Mouse (Mus musculus): ENCODE measurements at regions not wholly inside any gene's neighbourhood (a gene's known extent, or its start where the extent isn't known, plus 50 kb on each side); places are given as distances from the start of the nearest gene placed in this dataset.

GRCm38 (mm10) chr17:64382894-64383293 lies 51.2 kb upstream of the Pja2 start:
- Histone ChIP-seq H3K4me2 (replicated peaks) (no peak overlapping the region), H3K27ac (no peak overlapping the region), H3K9me3 (replicated peaks) (no peaks in the 10 kb centered on the region), H3K36me3 (no peaks in the 10 kb centered on the region), H3K9ac (no peak overlapping the region), H3K4me3 (no peak overlapping the region), H3K27me3 (no peaks in the 10 kb centered on the region), H3K4me1 (no peaks in the 10 kb centered on the region)
- ATAC-seq (ENCODE audit: low FRiP score): no peak
- 85% methylated on average over 6 of the region's 6 CpGs for WGBS

- no peak for ATAC-seq (ENCODE audit: low FRiP score)
- 88% methylated on average over 11 of the region's 11 CpGs for WGBS
- H3K36me3 ChIP-seq: no peaks in the 10 kb centered on the region
- no peak overlapping the region for H3K9ac ChIP-seq
- H3K4me2 ChIP-seq (replicated peaks): no peak overlapping the region
- H3K9me3 ChIP-seq (replicated peaks): no peaks in the 10 kb centered on the region
- H3K27ac ChIP-seq: no peak overlapping the region
- no peaks in the 10 kb centered on the region for H3K27me3 ChIP-seq
- no peak overlapping the region for H3K4me3 ChIP-seq
- no peaks in the 10 kb centered on the region for H3K4me1 ChIP-seq
Measured at GRCm38 (mm10) chr17:64383600-64383999, 51.9 kb upstream of the Pja2 start.

GRCm38 (mm10) chr17:64390349-64390748 lies 58.6 kb upstream of the Pja2 start:
- H3K9ac ChIP-seq: no peak overlapping the region
- ATAC-seq (ENCODE audit: low FRiP score): no peak
- no peak overlapping the region for H3K27ac ChIP-seq
- no peaks in the 10 kb centered on the region for H3K36me3 ChIP-seq
- H3K4me2 ChIP-seq (replicated peaks): no peak overlapping the region
- H3K27me3 ChIP-seq: no peaks in the 10 kb centered on the region
- 76% methylated on average over 1 of the region's 1 CpGs for WGBS
- H3K4me3 ChIP-seq: no peak overlapping the region
- H3K4me1 ChIP-seq: no peaks in the 10 kb centered on the region
- no peaks in the 10 kb centered on the region for H3K9me3 ChIP-seq (replicated peaks)

GRCm38 (mm10) chr17:64397254-64397897 lies 65.7 kb upstream of the Pja2 start:
- 62% methylated on average over 12 of the region's 12 CpGs for WGBS
- no peak overlapping the region for H3K4me3 ChIP-seq
- no peaks in the 10 kb centered on the region for H3K4me1 ChIP-seq
- H3K9ac ChIP-seq: no peak overlapping the region
- no peak overlapping the region for H3K27ac ChIP-seq
- H3K4me2 ChIP-seq (replicated peaks): no peak overlapping the region
- no peaks in the 10 kb centered on the region for H3K9me3 ChIP-seq (replicated peaks)
- no peaks in the 10 kb centered on the region for H3K36me3 ChIP-seq
- H3K27me3 ChIP-seq: no peaks in the 10 kb centered on the region
- ATAC-seq (ENCODE audit: low FRiP score): no peak

- Histone ChIP-seq H3K36me3 (no peaks in the 10 kb centered on the region), H3K9me3 (replicated peaks) (no peaks in the 10 kb centered on the region)
- WGBS: 83% methylated on average over 9 of the region's 9 CpGs
Measured at GRCm38 (mm10) chr17:64398114-64398692, 66.5 kb upstream of the Pja2 start.

GRCm38 (mm10) chr17:64398708-64399107 lies 67.0 kb upstream of the Pja2 start:
- Histone ChIP-seq H3K9me3 (replicated peaks) (no peaks in the 10 kb centered on the region), H3K4me3 (no peak overlapping the region)
- no peak for ATAC-seq (ENCODE audit: low FRiP score)

More at GRCm38 (mm10) chr17:64398114-64398692, 66.5 kb upstream of the Pja2 start:
- Histone ChIP-seq H3K27ac (no peak overlapping the region), H3K9ac (no peak overlapping the region), H3K4me2 (replicated peaks) (no peak overlapping the region), H3K4me1 (no peaks in the 10 kb centered on the region), H3K27me3 (no peaks in the 10 kb centered on the region), H3K4me3 (no peak overlapping the region)
- no peak for ATAC-seq (ENCODE audit: low FRiP score)

GRCm38 (mm10) chr17:64406742-64407254 lies 75.1 kb upstream of the Pja2 start:
- Histone ChIP-seq H3K36me3 (no peaks in the 10 kb centered on the region), H3K4me1 (no peaks in the 10 kb centered on the region), H3K27ac (no peak overlapping the region), H3K27me3 (no peaks in the 10 kb centered on the region), H3K4me2 (replicated peaks) (no peak overlapping the region), H3K4me3 (no peak overlapping the region), H3K9ac (no peak overlapping the region), H3K9me3 (replicated peaks) (no peaks in the 10 kb centered on the region)
- WGBS: 73% methylated on average over 5 of the region's 5 CpGs
- no peak for ATAC-seq (ENCODE audit: low FRiP score)

More at GRCm38 (mm10) chr17:64398708-64399107, 67.0 kb upstream of the Pja2 start:
- H3K27ac ChIP-seq: no peak overlapping the region
- H3K4me1 ChIP-seq: no peaks in the 10 kb centered on the region
- no peaks in the 10 kb centered on the region for H3K36me3 ChIP-seq
- H3K9ac ChIP-seq: no peak overlapping the region
- H3K4me2 ChIP-seq (replicated peaks): no peak overlapping the region
- WGBS: 81% methylated on average over 3 of the region's 3 CpGs
- H3K27me3 ChIP-seq: no peaks in the 10 kb centered on the region

- ATAC-seq (ENCODE audit: low FRiP score): no peak
- WGBS: 53% methylated on average over 13 of the region's 13 CpGs
Measured at GRCm38 (mm10) chr17:64407255-64408011, 75.7 kb upstream of the Pja2 start.

GRCm38 (mm10) chr17:64425811-64426210 lies 94.1 kb upstream of the Pja2 start:
- ATAC-seq (ENCODE audit: low FRiP score): no peak
- no peaks in the 10 kb centered on the region for H3K9me3 ChIP-seq (replicated peaks)
- H3K27ac ChIP-seq: no peak overlapping the region
- H3K4me2 ChIP-seq (replicated peaks): no peak overlapping the region
- no peaks in the 10 kb centered on the region for H3K4me1 ChIP-seq
- H3K36me3 ChIP-seq: no peaks in the 10 kb centered on the region
- WGBS: 83% methylated on average over 1 of the region's 1 CpGs
- no peaks in the 10 kb centered on the region for H3K27me3 ChIP-seq
- no peak overlapping the region for H3K9ac ChIP-seq
- H3K4me3 ChIP-seq: no peak overlapping the region

More at GRCm38 (mm10) chr17:64407255-64408011, 75.7 kb upstream of the Pja2 start:
- Histone ChIP-seq H3K4me1 (no peaks in the 10 kb centered on the region), H3K27ac (no peak overlapping the region), H3K27me3 (no peaks in the 10 kb centered on the region), H3K9me3 (replicated peaks) (no peaks in the 10 kb centered on the region), H3K4me2 (replicated peaks) (no peak overlapping the region), H3K36me3 (no peaks in the 10 kb centered on the region), H3K9ac (no peak overlapping the region), H3K4me3 (no peak overlapping the region)

GRCm38 (mm10) chr17:64426536-64426935 lies 94.8 kb upstream of the Pja2 start:
- H3K36me3 ChIP-seq: no peaks in the 10 kb centered on the region
- H3K27ac ChIP-seq: no peak overlapping the region
- no peak for ATAC-seq (ENCODE audit: low FRiP score)
- H3K4me2 ChIP-seq (replicated peaks): no peak overlapping the region
- no peaks in the 10 kb centered on the region for H3K9me3 ChIP-seq (replicated peaks)
- H3K4me3 ChIP-seq: no peak overlapping the region
- WGBS: 78% methylated on average over 5 of the region's 5 CpGs
- H3K27me3 ChIP-seq: no peaks in the 10 kb centered on the region
- no peaks in the 10 kb centered on the region for H3K4me1 ChIP-seq
- H3K9ac ChIP-seq: no peak overlapping the region

GRCm38 (mm10) chr17:64439571-64439970 lies 107.9 kb upstream of the Pja2 start:
- H3K36me3 ChIP-seq: no peaks in the 10 kb centered on the region
- H3K4me1 ChIP-seq: no peaks in the 10 kb centered on the region
- no peak overlapping the region for H3K4me3 ChIP-seq
- H3K9me3 ChIP-seq (replicated peaks): no peaks in the 10 kb centered on the region
- H3K27ac ChIP-seq: no peak overlapping the region
- no peak for ATAC-seq (ENCODE audit: low FRiP score)
- no peak overlapping the region for H3K9ac ChIP-seq
- H3K27me3 ChIP-seq: no peaks in the 10 kb centered on the region
- H3K4me2 ChIP-seq (replicated peaks): no peak overlapping the region
- WGBS: 80% methylated on average over 1 of the region's 1 CpGs

GRCm38 (mm10) chr17:64454736-64455135 lies 123.0 kb upstream of the Pja2 start:
- Histone ChIP-seq H3K9me3 (replicated peaks) (0 out of 2 replicates have a peak, but pooled peaks cover 8% of the 10 kb centered on the region), H3K4me2 (replicated peaks) (no peak overlapping the region), H3K27me3 (no peaks in the 10 kb centered on the region), H3K36me3 (no peaks in the 10 kb centered on the region), H3K9ac (no peak overlapping the region), H3K4me1 (no peaks in the 10 kb centered on the region), H3K4me3 (no peak overlapping the region), H3K27ac (no peak overlapping the region)
- WGBS: 59% methylated on average over 2 of the region's 2 CpGs
- ATAC-seq (ENCODE audit: low FRiP score): no peak

Data from hindbrain, embryonic 12.5 days (tissue).